Mouse (Mus musculus) embryonic facial prominence, embryonic 12.5 days (tissue): ENCODE data around the gene Cavin2. TPM values are rescaled to one million over a fixed set of nuclear protein-coding genes. Genes with fewer than 3 reads are reported as not detected.

Source experiments
- ATAC-seq: fragments of 200-750 bp; cut with Nextera tagmentation; 2 replicates; pipeline ENCODE4 v1.8.0; 2017; ENCODE audit not compliant: insufficient number of reproducible peaks, insufficient read depth, low FRiP score, low TSS enrichment
- H3K27ac ChIP-seq: fragments of 300-500 bp; sonication (generic); 2 replicates; pipeline ENCODE4 v1.5.1; 2016; ENCODE audit warnings: mild to moderate bottlenecking
- H3K27me3 ChIP-seq: fragments of 300-500 bp; sonication (generic); 2 replicates; pipeline ENCODE4 v1.6.1; 2016; ENCODE audit warnings: mild to moderate bottlenecking, moderate library complexity
- H3K36me3 ChIP-seq: fragments of 300-500 bp; sonication (generic); 2 replicates; pipeline ENCODE4 v1.6.1; 2016; ENCODE audit warnings: mild to moderate bottlenecking
- H3K4me1 ChIP-seq: fragments of 300-500 bp; sonication (generic); 2 replicates; pipeline ENCODE4 v1.6.1; 2016
- H3K4me2 ChIP-seq: fragments of 300-500 bp; sonication (generic); replicated peaks from 2 replicates; pipeline ENCODE4 v1.6.1; 2016; ENCODE audit warnings: mild to moderate bottlenecking, moderate library complexity
- H3K4me3 ChIP-seq: fragments of 300-500 bp; sonication (generic); 2 replicates; pipeline ENCODE4 v1.5.1; 2016; ENCODE audit warnings: mild to moderate bottlenecking
- H3K9ac ChIP-seq: fragments of 300-500 bp; sonication (generic); 2 replicates; pipeline ENCODE4 v1.6.1; 2016; ENCODE audit warnings: mild to moderate bottlenecking, moderate library complexity
- H3K9me3 ChIP-seq: fragments of 300-500 bp; sonication (generic); 2 replicates; pipeline ENCODE4 v1.6.1; 2016; ENCODE audit warnings: mild to moderate bottlenecking, moderate library complexity
- WGBS: fragments of 180-500 bp; shearing (Covaris S2); methylation state at CpG from one replicate; pipeline ENCODE4 v1.1.7; 2016; 5-methylcytosine and 5-hydroxymethylcytosine counted together
- polyA plus RNA-seq: library from polyadenylated mRNA; unstranded; fragments of >200 nt; fragmentation: Nextera tagmentation; extraction: Ambion mirVana; gene quantifications from 2 replicates; pipeline ENCODE4 v1.2.1, GENCODE M21; 2016

Gene Cavin2
- polyA plus RNA-seq: 11.8 and 14.5 TPM in 2 replicates

- H3K9me3 ChIP-seq: no peaks in the 10 kb centered on the region
- peak within 1 kb of the TSS; percentile 13; the same call in 1 of the 2 replicates for H3K4me3 ChIP-seq
- H3K36me3 ChIP-seq: no peaks in the 10 kb centered on the region
- ATAC-seq: peak; percentile 70
- peak within 1 kb of the TSS; percentile 31 for H3K4me2 ChIP-seq
- WGBS: 46% methylated on average over 17 of the region's 17 CpGs
- no peaks in the 10 kb centered on the region for H3K27me3 ChIP-seq
- peaks cover 8% of the 10 kb centered on the region for H3K4me1 ChIP-seq
- H3K27ac ChIP-seq: peak within 1 kb of the TSS; percentile 82
- peak within 1 kb of the TSS; percentile 20; the same call in 1 of the 2 replicates for H3K9ac ChIP-seq
These were observed at the start of gene Cavin2 for GRCm38 (mm10) chr1:51288755-51289619. TSS of gene Cavin2 (plus strand) at chr1:51289126.

- Histone ChIP-seq H3K9me3 (no peaks in the 10 kb centered on the region), H3K4me2 (no peak overlapping the region), H3K27ac (no peak overlapping the region), H3K9ac (no peak overlapping the region), H3K4me3 (no peak overlapping the region), H3K36me3 (no peaks in the 10 kb centered on the region), H3K27me3 (no peaks in the 10 kb centered on the region), H3K4me1 (no peaks in the 10 kb centered on the region)
- WGBS: 85% methylated on average over 3 of the region's 3 CpGs
- no peak for ATAC-seq
These were observed 47.5 kb upstream of the Cavin2 start for GRCm38 (mm10) chr1:51241311-51241986.

GRCm38 (mm10) chr1:51243294-51243693 lies 45.6 kb upstream of the Cavin2 start:
- no peak overlapping the region for H3K9ac ChIP-seq
- no peak for ATAC-seq
- no peak overlapping the region for H3K4me2 ChIP-seq
- no peaks in the 10 kb centered on the region for H3K36me3 ChIP-seq
- no peak overlapping the region for H3K4me3 ChIP-seq
- no peak overlapping the region for H3K27ac ChIP-seq
- no peaks in the 10 kb centered on the region for H3K4me1 ChIP-seq
- H3K9me3 ChIP-seq: no peaks in the 10 kb centered on the region
- H3K27me3 ChIP-seq: no peaks in the 10 kb centered on the region
- WGBS: 90% methylated on average over 3 of the region's 3 CpGs

- ATAC-seq: no peak
These were observed 45.1 kb upstream of the Cavin2 start for GRCm38 (mm10) chr1:51243869-51244268.

GRCm38 (mm10) chr1:51245381-51245780 lies 43.5 kb upstream of the Cavin2 start:
- no peak overlapping the region for H3K9ac ChIP-seq
- H3K27me3 ChIP-seq: no peaks in the 10 kb centered on the region
- H3K9me3 ChIP-seq: no peaks in the 10 kb centered on the region
- no peak for ATAC-seq
- H3K27ac ChIP-seq: no peak overlapping the region
- WGBS: 77% methylated on average over 3 of the region's 3 CpGs
- H3K4me2 ChIP-seq: no peak overlapping the region
- no peak overlapping the region for H3K4me3 ChIP-seq
- H3K4me1 ChIP-seq: no peaks in the 10 kb centered on the region
- no peaks in the 10 kb centered on the region for H3K36me3 ChIP-seq

More at GRCm38 (mm10) chr1:51243869-51244268, 45.1 kb upstream of the Cavin2 start:
- Histone ChIP-seq H3K9me3 (no peaks in the 10 kb centered on the region), H3K4me2 (no peak overlapping the region), H3K36me3 (no peaks in the 10 kb centered on the region), H3K4me3 (no peak overlapping the region), H3K27ac (no peak overlapping the region), H3K27me3 (no peaks in the 10 kb centered on the region), H3K9ac (no peak overlapping the region), H3K4me1 (no peaks in the 10 kb centered on the region)
- WGBS: 87% methylated on average over 3 of the region's 3 CpGs

- H3K27ac ChIP-seq: no peak overlapping the region
- H3K27me3 ChIP-seq: no peaks in the 10 kb centered on the region
- 87% methylated on average over 5 of the region's 5 CpGs for WGBS
- no peaks in the 10 kb centered on the region for H3K36me3 ChIP-seq
- H3K9me3 ChIP-seq: no peaks in the 10 kb centered on the region
- no peak for ATAC-seq
- no peak overlapping the region for H3K9ac ChIP-seq
- no peak overlapping the region for H3K4me2 ChIP-seq
- no peak overlapping the region for H3K4me3 ChIP-seq
- H3K4me1 ChIP-seq: no peaks in the 10 kb centered on the region
These were observed 38.6 kb upstream of the Cavin2 start for GRCm38 (mm10) chr1:51250302-51250701.

GRCm38 (mm10) chr1:51265118-51265800 lies 23.7 kb upstream of the Cavin2 start:
- Histone ChIP-seq H3K4me2 (no peak overlapping the region), H3K9ac (no peak overlapping the region), H3K36me3 (no peaks in the 10 kb centered on the region), H3K4me3 (no peak overlapping the region), H3K4me1 (peaks cover 8% of the 10 kb centered on the region), H3K27me3 (no peaks in the 10 kb centered on the region), H3K9me3 (no peaks in the 10 kb centered on the region), H3K27ac (no peak overlapping the region; the same call in 1 of the 2 replicates)
- 45% methylated on average over 5 of the region's 5 CpGs for WGBS
- no peak for ATAC-seq

- no peak overlapping the region; the same call in 1 of the 2 replicates for H3K27ac ChIP-seq
- no peaks in the 10 kb centered on the region for H3K27me3 ChIP-seq
- 55% methylated on average over 2 of the region's 2 CpGs for WGBS
- H3K4me1 ChIP-seq: peaks cover 8% of the 10 kb centered on the region
- ATAC-seq: no peak
- no peaks in the 10 kb centered on the region for H3K36me3 ChIP-seq
- no peaks in the 10 kb centered on the region for H3K9me3 ChIP-seq
- no peak overlapping the region for H3K4me2 ChIP-seq
- no peak overlapping the region for H3K4me3 ChIP-seq
- H3K9ac ChIP-seq: no peak overlapping the region
These were observed 23.0 kb upstream of the Cavin2 start for GRCm38 (mm10) chr1:51265926-51266325.

- Histone ChIP-seq H3K4me1 (peaks cover 8% of the 10 kb centered on the region), H3K4me3 (no peak overlapping the region), H3K27me3 (no peaks in the 10 kb centered on the region), H3K36me3 (no peaks in the 10 kb centered on the region), H3K4me2 (no peak overlapping the region), H3K9ac (no peak overlapping the region), H3K9me3 (no peaks in the 10 kb centered on the region), H3K27ac (no peak overlapping the region)
- WGBS: 27% methylated on average over 5 of the region's 5 CpGs
- no peak for ATAC-seq
These were observed 21.8 kb upstream of the Cavin2 start for GRCm38 (mm10) chr1:51267125-51267524.

- ATAC-seq: no peak
- H3K27ac ChIP-seq: no peak overlapping the region
- no peaks in the 10 kb centered on the region for H3K9me3 ChIP-seq
These were observed 20.7 kb upstream of the Cavin2 start for GRCm38 (mm10) chr1:51268225-51268624.

GRCm38 (mm10) chr1:51270196-51270935 lies 18.6 kb upstream of the Cavin2 start:
- no peak for ATAC-seq
- Histone ChIP-seq H3K9me3 (no peaks in the 10 kb centered on the region), H3K36me3 (no peaks in the 10 kb centered on the region), H3K4me2 (no peak overlapping the region), H3K27ac (no peak overlapping the region), H3K9ac (no peak overlapping the region), H3K4me3 (no peak overlapping the region), H3K4me1 (peaks cover 14% of the 10 kb centered on the region), H3K27me3 (no peaks in the 10 kb centered on the region)
- 81% methylated on average over 5 of the region's 5 CpGs for WGBS

More at GRCm38 (mm10) chr1:51268225-51268624, 20.7 kb upstream of the Cavin2 start:
- Histone ChIP-seq H3K36me3 (no peaks in the 10 kb centered on the region), H3K4me3 (no peak overlapping the region), H3K9ac (no peak overlapping the region), H3K4me2 (no peak overlapping the region), H3K4me1 (peaks cover 8% of the 10 kb centered on the region), H3K27me3 (no peaks in the 10 kb centered on the region)
- 64% methylated on average over 2 of the region's 2 CpGs for WGBS
